Mouse (Mus musculus) ovary, postnatal 36 days (tissue): Measurements from ENCODE around the gene Il1r1.

ENCODE experiments used
- DNase-seq: peaks from one replicate; pipeline ENCODE4 v3.0.0; 2022; ENCODE audit warnings: low spot score, mixed read lengths

Gene Il1r1

GRCm38 (mm10) chr1:40224539-40225284 lies at the start of gene Il1r1:
Gene Il1r1, plus strand, starts transcription at chr1:40225080.
- DNase-seq = peak; percentile 62

DNA sequence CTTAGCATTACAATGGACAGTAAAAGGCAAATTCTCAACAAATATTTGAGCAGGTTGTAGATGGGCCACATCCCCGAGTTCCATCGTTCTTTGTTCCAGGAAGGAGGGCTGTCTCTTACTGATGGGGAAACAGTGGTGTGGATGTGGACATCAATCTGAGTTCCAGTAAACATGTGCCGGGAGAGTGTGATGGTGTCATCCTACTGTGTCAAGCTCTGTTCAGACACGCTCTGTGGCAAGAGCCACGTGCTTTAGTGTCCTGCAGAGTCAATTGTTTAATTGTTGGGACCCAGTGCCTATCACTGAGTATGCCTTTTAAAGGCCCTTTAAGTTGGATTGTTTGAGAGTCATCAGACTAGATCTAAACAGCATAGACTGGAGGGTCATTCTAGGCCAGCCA lies 49.8 kb upstream of the Il1r1 start:
- DNase-seq = no peak

DNA sequence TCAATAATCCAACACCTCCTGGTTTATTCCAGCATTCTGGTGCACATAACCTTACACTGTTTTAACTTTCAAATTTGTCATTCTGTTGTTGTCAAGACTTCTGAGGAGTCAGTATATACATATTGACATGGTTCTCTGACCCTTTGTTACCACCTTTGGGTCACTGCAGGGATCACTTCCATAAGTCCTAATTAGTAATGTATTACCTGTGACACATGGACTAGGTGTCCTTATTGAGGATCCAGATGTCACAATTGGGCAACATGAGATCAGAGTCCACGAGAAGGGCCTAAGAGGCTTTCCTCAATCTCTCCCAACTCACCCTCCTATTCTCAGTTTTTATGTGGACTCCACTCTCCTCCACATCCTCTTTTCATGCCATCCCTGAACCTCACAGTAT lies 49.1 kb upstream of the Il1r1 start:
- DNase-seq = no peak

- DNase-seq = no peak
Observed at GRCm38 (mm10) chr1:40179031-40179430, 45.8 kb upstream of the Il1r1 start.

- peak; percentile 10 for DNase-seq
Observed at GRCm38 (mm10) chr1:40179493-40179892, 45.4 kb upstream of the Il1r1 start.

DNA sequence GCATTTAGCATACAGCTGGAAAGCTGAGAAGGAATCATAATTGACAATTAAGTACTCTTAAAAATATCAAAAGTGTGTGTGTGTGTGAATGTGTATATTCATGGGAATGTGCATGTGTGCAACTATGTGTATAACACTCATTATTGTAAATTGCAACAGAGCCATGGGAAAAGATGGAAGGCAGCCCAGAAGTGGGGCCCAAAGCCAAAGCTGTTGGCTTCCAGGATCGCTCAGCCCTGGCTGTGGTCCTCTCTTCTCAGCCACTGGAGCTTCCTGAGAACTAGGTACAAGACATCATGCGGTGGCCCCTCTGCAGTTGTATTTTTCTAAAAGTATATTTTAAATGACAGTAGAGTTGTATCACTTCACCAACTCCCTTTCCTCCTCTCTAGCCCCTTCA lies 44.0 kb upstream of the Il1r1 start:
- peak; percentile 41 for DNase-seq

GRCm38 (mm10) chr1:40181716-40182115 lies 43.2 kb upstream of the Il1r1 start:
- DNase-seq = no peak

GRCm38 (mm10) chr1:40183410-40183809 lies 41.5 kb upstream of the Il1r1 start:
- no peak for DNase-seq

DNA sequence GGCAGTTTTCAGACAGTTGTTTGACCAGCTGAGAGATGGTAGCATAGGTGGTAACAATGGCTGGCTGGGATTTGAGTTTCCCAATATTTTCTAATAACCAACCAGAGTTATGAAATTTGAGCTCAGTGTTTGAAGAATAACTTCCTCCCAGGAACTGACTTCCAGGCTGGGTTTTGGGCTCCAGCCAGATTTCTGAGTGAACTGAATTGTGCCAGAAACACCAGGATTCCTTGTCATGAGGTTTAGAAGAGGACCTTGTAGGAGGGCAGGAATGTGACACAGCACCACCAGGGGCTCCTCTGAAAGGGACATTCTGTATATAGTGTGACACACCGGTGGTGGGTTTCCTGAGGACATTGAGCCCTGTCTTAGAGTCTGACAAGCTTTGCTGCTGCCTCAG lies 36.9 kb upstream of the Il1r1 start:
- DNase-seq = peak; percentile 18

DNA sequence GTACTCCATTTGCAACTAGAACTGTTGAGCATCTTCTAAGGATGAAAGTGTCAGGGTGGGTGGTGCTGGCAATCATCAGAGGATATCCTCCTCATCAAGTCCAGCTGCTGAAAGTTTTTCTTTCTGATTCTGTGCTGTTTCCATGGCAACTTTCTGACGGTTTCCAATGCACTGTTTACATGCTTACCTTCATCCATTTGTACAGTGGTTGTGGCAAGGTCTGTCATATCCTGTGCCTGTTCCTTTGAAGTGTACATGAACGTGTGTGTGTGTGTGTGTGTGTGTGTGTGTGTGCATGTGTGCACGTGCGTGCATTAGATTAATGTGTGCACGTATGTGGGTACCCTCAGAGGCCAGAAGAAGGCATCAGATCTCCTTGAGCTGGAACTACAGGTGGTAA lies 34.9 kb upstream of the Il1r1 start:
- DNase-seq = no peak

GRCm38 (mm10) chr1:40190837-40191236 lies 34.0 kb upstream of the Il1r1 start:
- DNase-seq = no peak

GRCm38 (mm10) chr1:40194279-40194678 lies 30.6 kb upstream of the Il1r1 start:
- no peak for DNase-seq

DNA sequence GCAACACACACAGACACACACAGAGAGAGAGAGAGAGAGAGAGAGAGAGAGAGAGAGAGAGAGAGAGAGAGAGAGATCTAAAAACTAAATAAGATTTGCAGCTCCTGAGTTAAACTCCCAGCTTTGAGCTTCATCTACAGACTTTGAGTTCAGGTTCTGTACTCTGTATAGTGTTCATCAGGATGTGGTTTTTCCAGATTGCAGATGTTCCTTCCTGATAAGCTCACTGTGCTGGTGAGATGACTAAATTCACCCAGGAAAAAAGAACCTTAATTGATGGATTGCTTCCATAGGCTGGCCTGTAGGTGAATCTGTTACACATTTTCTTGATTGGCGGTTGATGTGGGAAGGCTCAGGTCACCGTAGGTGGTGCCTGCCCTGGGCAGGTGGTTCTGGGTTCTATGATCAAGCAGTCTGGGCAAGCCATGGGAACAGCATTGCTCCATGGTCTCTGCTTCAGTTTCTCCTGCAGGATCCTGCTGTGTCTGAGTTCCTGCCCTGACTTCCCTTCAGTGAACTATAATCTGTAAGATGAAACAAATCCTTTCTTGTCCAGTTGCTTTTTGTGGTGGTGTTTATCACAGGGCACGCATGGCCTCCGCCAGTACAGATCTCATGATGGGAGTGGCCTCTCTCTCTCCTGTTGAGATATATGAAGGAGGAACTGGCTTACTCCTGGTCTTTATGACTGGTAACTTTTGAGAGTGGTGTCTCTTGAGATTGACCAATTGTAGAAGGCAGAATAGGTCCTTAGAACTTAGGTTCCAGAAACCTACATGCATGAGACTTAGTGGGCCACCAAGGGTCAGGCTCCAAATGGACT lies 11.3 kb upstream of the Il1r1 start:
- no peak for DNase-seq

- DNase-seq = no peak
Observed at GRCm38 (mm10) chr1:40217521-40217920, 7.4 kb upstream of the Il1r1 start.

- DNase-seq = no peak
Observed at GRCm38 (mm10) chr1:40218603-40219002, 6.3 kb upstream of the Il1r1 start.

GRCm38 (mm10) chr1:40220549-40220948 lies 4.3 kb upstream of the Il1r1 start:
- no peak for DNase-seq

DNA sequence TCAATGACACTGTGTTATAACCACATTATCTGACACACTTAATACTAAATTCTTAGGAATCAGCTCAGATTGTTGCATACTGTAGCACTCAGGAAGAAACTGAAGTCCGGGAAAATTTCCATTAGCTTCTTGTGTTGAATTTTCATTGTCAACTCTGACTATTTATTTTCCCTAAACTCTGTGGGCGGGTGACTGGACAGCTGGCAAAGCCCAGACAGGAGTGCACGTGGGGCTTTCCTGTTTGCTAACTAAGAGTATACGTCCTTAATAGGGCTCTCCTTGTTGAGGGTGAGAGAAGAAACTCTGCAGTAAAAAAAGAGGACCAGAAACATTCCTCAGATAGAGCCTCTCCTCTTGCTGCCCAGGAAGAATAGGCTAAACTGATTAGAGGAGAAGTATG lies 3.0 kb upstream of the Il1r1 start:
- DNase-seq = no peak

- no peak for DNase-seq
Observed at GRCm38 (mm10) chr1:40222680-40223079, 2.2 kb upstream of the Il1r1 start.

GRCm38 (mm10) chr1:40223591-40223990 lies 1.3 kb upstream of the Il1r1 start:
- no peak for DNase-seq

- no peak for DNase-seq
Observed at GRCm38 (mm10) chr1:40225580-40225979, 700 bp downstream of the Il1r1 start.

DNA sequence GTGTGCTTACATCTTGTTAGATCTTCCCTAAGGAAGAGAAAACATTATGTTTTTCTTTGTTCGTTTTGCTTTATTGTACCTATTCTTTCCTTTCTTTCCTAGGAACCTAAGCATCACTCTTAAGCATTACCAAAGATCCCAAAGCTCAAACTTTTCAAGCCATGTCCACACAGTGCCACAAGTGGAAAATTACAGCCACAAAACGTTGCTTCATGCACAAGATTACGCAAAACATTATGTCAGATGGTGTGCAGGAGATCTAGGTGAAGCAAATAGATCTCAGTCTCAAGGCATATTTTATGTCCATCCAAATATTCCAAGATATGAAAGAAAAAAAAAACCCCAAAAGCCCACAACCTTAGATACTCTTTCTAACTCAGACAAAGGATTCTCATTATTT lies 4.2 kb downstream of the Il1r1 start:
- DNase-seq = no peak

DNA sequence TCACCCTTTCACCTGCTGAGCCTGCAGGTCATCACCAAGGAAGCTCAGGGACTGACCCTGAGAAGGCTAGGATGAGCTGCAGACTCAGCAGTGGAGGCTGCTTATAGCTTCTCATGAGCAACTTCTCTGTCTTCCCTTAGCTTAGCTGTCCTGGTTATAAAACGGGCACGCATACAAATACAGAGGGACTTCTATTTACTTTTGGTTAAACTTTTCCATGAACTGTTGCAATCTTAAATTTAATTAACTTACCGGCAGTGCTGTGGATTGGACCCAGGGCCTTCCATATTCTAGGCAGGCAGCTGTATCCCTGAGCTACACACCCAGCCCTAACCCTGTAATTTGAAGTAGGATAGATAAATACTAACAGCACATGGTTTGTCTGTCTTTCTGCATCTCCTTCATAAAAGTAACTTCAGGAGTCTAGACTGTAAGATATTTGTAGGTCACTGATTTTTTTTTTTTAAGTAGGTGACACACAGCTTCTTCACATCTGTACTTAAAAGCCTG lies 4.9 kb downstream of the Il1r1 start:
- no peak for DNase-seq

DNA sequence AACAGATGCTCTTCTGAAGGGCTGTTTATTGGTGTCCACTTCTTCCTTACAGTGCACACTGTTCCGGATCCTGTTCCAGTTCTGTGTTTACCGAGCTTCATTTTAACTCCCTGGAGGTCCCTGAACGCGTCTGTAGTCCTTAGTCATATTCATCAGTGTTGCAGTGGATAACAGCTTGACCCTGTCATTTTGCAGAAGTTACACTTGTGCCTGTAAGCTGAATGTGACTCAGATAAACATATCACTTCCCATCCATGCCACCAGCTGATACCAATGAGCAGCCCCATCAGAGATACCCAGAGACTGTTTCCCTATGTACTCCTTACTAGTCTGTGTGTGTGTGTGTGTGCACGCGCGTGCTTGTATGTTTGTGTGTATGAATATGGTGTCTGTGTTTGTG lies 5.5 kb downstream of the Il1r1 start:
- no peak for DNase-seq
